Mouse (Mus musculus) brain, adult 10 weeks (tissue): Measurements from ENCODE around the gene Gm28171. TPM values are rescaled to one million over a fixed set of nuclear protein-coding genes. Genes with fewer than 3 reads are reported as not detected.

Source experiments
- polyA plus RNA-seq: library from polyadenylated mRNA; stranded (reverse); fragments of 350-450 nt; fragmentation: Illumina TruSeq; extraction: RNeasy Lipid Tissue Mini Kit (QIAGEN cat#74804); gene quantifications from one replicate; pipeline ENCODE4 v1.2.3, GENCODE M21; 2015; ENCODE audit warnings: low read depth, low replicate concordance

Gm28171 gene
- polyA plus RNA-seq: not detected

DNA sequence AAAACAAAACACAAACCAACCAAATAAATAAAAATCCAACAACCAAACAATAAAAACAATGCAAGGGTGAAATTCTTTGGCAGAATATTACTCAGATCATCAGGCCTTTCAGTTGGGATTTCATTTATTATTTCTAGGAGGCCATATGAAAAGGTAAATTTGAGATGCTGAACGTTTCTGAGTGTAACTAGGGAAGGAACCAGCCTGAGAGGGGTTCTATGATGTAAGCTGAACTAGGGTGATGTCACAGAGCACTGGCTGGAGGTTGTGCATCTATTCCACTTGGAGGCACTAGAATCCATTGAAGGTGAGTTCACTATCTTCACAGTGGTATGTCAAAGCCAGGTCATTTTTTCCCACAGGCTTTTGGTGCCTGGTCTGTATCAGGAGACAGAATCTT, at the start of gene Gm28171:
Gm28171 (plus strand) TSS at position 301 of the 400 bp plus-strand sequence.

Other genes with a start within 250 kb of the Gm28171 start
- not detected for gene Gm21854, start 136.4 kb upstream of the Gm28171 start, polyA plus RNA-seq
- gene Gm20914, start 67.4 kb upstream of the Gm28171 start, polyA plus RNA-seq: not detected
- not detected for gene Gm21778, start 149.1 kb downstream of the Gm28171 start, polyA plus RNA-seq